Mouse (Mus musculus) CD4-positive naive resting alpha-beta T cell, adult 57 days (primary cell): Measurements from ENCODE around the gene Mastl. TPM values are rescaled to one million over a fixed set of nuclear protein-coding genes. Genes with fewer than 3 reads are reported as not detected.

Experiments used
- total RNA-seq: library from RNA; stranded (reverse); gene quantifications from one replicate; pipeline ENCODE4 v1.2.4, GENCODE M21; 2023

The Mastl gene
- not detected for total RNA-seq

GRCm38 (mm10) chr2:23155777-23156607 is at the start of gene Mastl, which contains the start of gene Yme1l1:
Mastl (minus strand) TSS chr2:23156024.
Yme1l1 (plus strand) TSS chr2:23156369.

GRCm38 (mm10) chr2:23067552-23068369 is 88.1 kb downstream of the Mastl start, which contains the start of gene Acbd5:
Acbd5 (plus strand) TSS chr2:23068167.

Other genes with a start within 250 kb of the Mastl start
- 178 TPM for gene Abi1, start 115.8 kb downstream of the Mastl start, total RNA-seq
- gene Acbd5, start 87.9 kb downstream of the Mastl start, total RNA-seq, result 66.7 TPM
- 152 TPM for gene Yme1l1, start 345 bp upstream of the Mastl start, total RNA-seq
- 0.41 TPM for gene 4931423N10Rik, start 51.5 kb upstream of the Mastl start, total RNA-seq
- gene Nxph2, start 165.2 kb upstream of the Mastl start, total RNA-seq, result not detected